ENCODE assay signal across 8 mouse cellular contexts in the genomic region with DNA sequence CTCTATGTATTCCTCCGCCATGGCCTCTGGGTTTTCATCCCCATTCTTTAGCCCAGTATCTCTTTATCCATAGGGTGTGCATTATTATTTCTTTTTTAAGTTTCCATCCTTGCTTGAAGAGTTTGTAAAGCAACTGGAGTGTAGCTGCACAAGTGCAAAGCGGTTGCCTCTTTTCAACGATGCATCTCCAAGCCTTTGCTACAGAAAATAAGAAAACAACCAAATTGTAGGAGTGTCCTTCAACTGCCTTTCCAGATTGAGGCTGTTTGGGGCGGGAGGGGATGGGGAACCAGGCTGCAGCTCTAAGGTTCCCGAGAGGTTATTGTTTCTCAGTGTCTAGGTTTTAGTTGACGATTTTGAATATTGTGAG. TPM values are rescaled to one million over a fixed set of nuclear protein-coding genes. Genes with fewer than 3 reads are reported as not detected.
A peak's percentile ranks its signal among the peaks of the same experiment; 100 is the strongest.
DNase-seq lines count a peak whose midpoint lies in the region; ATAC-seq and TF ChIP-seq lines count a peak whose summit lies in the region.

No protein-coding gene starts in this region.

- H3K27me3 ChIP-seq in kidney, postnatal 0 days (ENCODE audit: insufficient read depth, low read length): no peaks in the 10 kb centered on the region
- peaks cover 2% of the 10 kb centered on the region; the same call in 1 of the 2 replicates for H3K27me3 ChIP-seq in hindbrain, embryonic 16.5 days (replicated peaks; ENCODE audit: control insufficient read depth, insufficient read depth, low read length)
- H3K27me3 ChIP-seq in midbrain, embryonic 16.5 days (ENCODE audit: control insufficient read depth, insufficient read depth, low read depth, low read length): peaks cover 2% of the 10 kb centered on the region; the same call in 1 of the 2 replicates

- WGBS in kidney, postnatal 0 days: 16% methylated on average over 6 of the region's 6 CpGs
- 9% methylated on average over 6 of the region's 6 CpGs for WGBS in hindbrain, embryonic 16.5 days
- 14% methylated on average over 6 of the region's 6 CpGs for WGBS in midbrain, embryonic 16.5 days

- peak overlapping the region; percentile 81 for H3K27ac ChIP-seq in kidney, postnatal 0 days
- peak overlapping the region; percentile 93; the same call in 1 of the 2 replicates for H3K27ac ChIP-seq in brown adipose tissue, adult 24 weeks (replicated peaks; ENCODE audit: low read depth, low read length)
- peak overlapping the region; percentile 88 for H3K27ac ChIP-seq in hindbrain, embryonic 16.5 days (ENCODE audit: low read depth, low read length)
- peak overlapping the region; percentile 92 for H3K27ac ChIP-seq in midbrain, embryonic 16.5 days (ENCODE audit: low read length)

- TF ChIP-seq CTCF in kidney, postnatal 0 days (IDR thresholded peaks at IDR 0.05; ENCODE audit: low read depth): no peak

- peak overlapping the region; percentile 69 for H3K4me3 ChIP-seq in kidney, postnatal 0 days (replicated peaks; ENCODE audit: low read depth, low read length)
- H3K4me3 ChIP-seq in brown adipose tissue, adult 24 weeks (ENCODE audit: insufficient read depth, low read depth, low read length): peak overlapping the region; percentile 91
- peak overlapping the region; percentile 64 for H3K4me3 ChIP-seq in hindbrain, embryonic 16.5 days (ENCODE audit: low read length)
- peak overlapping the region; percentile 63 for H3K4me3 ChIP-seq in midbrain, embryonic 16.5 days (ENCODE audit: low read depth, low read length)

- no peaks in the 10 kb centered on the region for H3K36me3 ChIP-seq in kidney, postnatal 0 days (ENCODE audit: insufficient read depth, low read length)
- H3K36me3 ChIP-seq in hindbrain, embryonic 16.5 days (ENCODE audit: control insufficient read depth, insufficient read depth, low read length): no peaks in the 10 kb centered on the region
- H3K36me3 ChIP-seq in midbrain, embryonic 16.5 days (ENCODE audit: control insufficient read depth, insufficient read depth, low read length): no peaks in the 10 kb centered on the region

- peak overlapping the region; percentile 81 for H3K9ac ChIP-seq in kidney, postnatal 0 days (ENCODE audit: low read depth, low read length)
- peak overlapping the region; percentile 79 for H3K9ac ChIP-seq in hindbrain, embryonic 16.5 days (ENCODE audit: low read depth, low read length)
- H3K9ac ChIP-seq in midbrain, embryonic 16.5 days (ENCODE audit: low read depth, low read length): peak overlapping the region; percentile 82

- H3K4me2 ChIP-seq in kidney, postnatal 0 days (ENCODE audit: low read length): peak overlapping the region; percentile 60
- H3K4me2 ChIP-seq in hindbrain, embryonic 16.5 days (ENCODE audit: low read length): peak overlapping the region; percentile 52
- H3K4me2 ChIP-seq in midbrain, embryonic 16.5 days (ENCODE audit: low read length): peak overlapping the region; percentile 28

- no peaks in the 10 kb centered on the region for H3K9me3 ChIP-seq in kidney, postnatal 0 days (replicated peaks; ENCODE audit: low read length)
- H3K9me3 ChIP-seq in hindbrain, embryonic 16.5 days (ENCODE audit: control insufficient read depth, low read length): no peaks in the 10 kb centered on the region
- no peaks in the 10 kb centered on the region for H3K9me3 ChIP-seq in midbrain, embryonic 16.5 days (replicated peaks; ENCODE audit: control insufficient read depth, low read length, poor library complexity, severe bottlenecking)

- DNase-seq in kidney, postnatal 0 days (ENCODE audit: low spot score): no peak
- no peak for DNase-seq in kidney, postnatal 4 days
- DNase-seq in ovary, postnatal 14 days (ENCODE audit: low spot score): no peak
- no peak for DNase-seq in adrenal gland, adult (ENCODE audit: inconsistent age in 2 of 2, low spot score in 1 of 2)
- no peak for DNase-seq in adrenal gland, postnatal 36 days

- H3K4me1 ChIP-seq in kidney, postnatal 0 days (replicated peaks; ENCODE audit: insufficient read depth, low read length): no peaks in the 10 kb centered on the region
- H3K4me1 ChIP-seq in brown adipose tissue, adult 24 weeks (ENCODE audit: control insufficient read depth, insufficient read depth, insufficient read length, low read length): no peaks in the 10 kb centered on the region; the same call in 1 of the 2 replicates
- H3K4me1 ChIP-seq in hindbrain, embryonic 16.5 days (ENCODE audit: control insufficient read depth, insufficient read depth, low read depth, low read length): peaks cover 3% of the 10 kb centered on the region; the same call in 1 of the 2 replicates
- peaks cover 15% of the 10 kb centered on the region for H3K4me1 ChIP-seq in midbrain, embryonic 16.5 days (ENCODE audit: control insufficient read depth, insufficient read depth, low read length)

- no peak for ATAC-seq in kidney, postnatal 0 days (replicated peaks; ENCODE audit: low FRiP score, low read depth)
- ATAC-seq in hindbrain, embryonic 16.5 days: no peak
- 0 out of 2 replicates have a peak, but pooled peaks have one; percentile 4 for ATAC-seq in midbrain, embryonic 16.5 days

RNA-seq across cellular contexts. Expression of a gene that starts 1.3 kb away (rescaled TPM):
- polyA plus RNA-seq in kidney, postnatal 0 days (2015; fragmentation: Nextera tagmentation; extraction: Ambion mirVana): 118 and 119 TPM in 2 replicates
- 41.8 and 49.2 TPM in 2 replicates for polyA plus RNA-seq in brown adipose tissue, adult 24 weeks (2012; ENCODE audit: insufficient read depth, insufficient read length, missing spikeins)
- polyA plus RNA-seq in hindbrain, embryonic 16.5 days (2015; fragmentation: Nextera tagmentation; extraction: Ambion mirVana): 157 and 186 TPM in 2 replicates
- 205 and 217 TPM in 2 replicates for polyA plus RNA-seq in midbrain, embryonic 16.5 days (2015; fragmentation: Nextera tagmentation; extraction: Ambion mirVana)
- total RNA-seq in adrenal gland, postnatal 36 days (2021): 100 to 1,000 TPM; 144 to 177 TPM
